In genomic region chr8:111188594-111189211, GRCm38 (mm10) we compare ENCODE assay signal across 22 mouse cellular contexts.
DNase-seq lines count a peak whose midpoint lies in the region; ATAC-seq lines count a peak whose summit lies in the region.
"Had no signal": no experiment of that assay in that cellular context is flagged by ENCODE, and none has a peak within 500 bp of the region (broad histone marks: within the 10 kb centered on the region; RNA-seq: fewer than 3 reads in every experiment).

No protein-coding gene starts in this region.

- peak; percentile 19 for DNase-seq in kidney, adult 18-20 months
- no peak for DNase-seq in urinary bladder, postnatal 36 days (ENCODE audit: low spot score in 2 of 2)
- no peak for DNase-seq in lung, postnatal 4 days
- DNase-seq: adrenal gland, adult 2 months; cerebellum, adult 2 months; gastrocnemius, postnatal 10 days; heart, adult 2 months; left cerebral cortex, postnatal 4 days; spleen, adult 18-20 months; thymus, postnatal 36 days had no signal

- no peak overlapping the region for H3K9ac ChIP-seq in kidney, embryonic 15.5 days
- no peak overlapping the region for H3K9ac ChIP-seq in kidney, embryonic 16.5 days (replicated peaks; ENCODE audit: low read length)
- H3K9ac ChIP-seq: forebrain, embryonic 13.5 days; liver, embryonic 15.5 days; midbrain, embryonic 15.5 days had no signal

- H3K36me3 ChIP-seq in kidney, embryonic 15.5 days, result peaks cover 67% of the 10 kb centered on the region
- H3K36me3 ChIP-seq in kidney, embryonic 16.5 days (ENCODE audit: insufficient read depth, low read length), result peaks cover 21% of the 10 kb centered on the region; the same call in 1 of the 2 replicates

- ATAC-seq in kidney, embryonic 15.5 days (replicated peaks; ENCODE audit: low FRiP score), result no peak
- peak; percentile 36; the same call in 1 of the 2 replicates for ATAC-seq in common myeloid progenitor, adult 5-6 weeks (replicated peaks; ENCODE audit: low read depth, poor library complexity, severe bottlenecking)
- ATAC-seq in kidney, embryonic 16.5 days (ENCODE audit: low FRiP score, low TSS enrichment), result peak; percentile 61; the same call in 1 of the 2 replicates
- ATAC-seq in megakaryocyte-erythroid progenitor cell, adult 5-6 weeks (replicated peaks; ENCODE audit: low FRiP score, low TSS enrichment, poor library complexity, severe bottlenecking), result peak; percentile 91
- ATAC-seq: forebrain, embryonic 13.5 days; lung, postnatal 0 days; midbrain, embryonic 15.5 days had no signal

- H3K4me1 ChIP-seq in kidney, embryonic 15.5 days, result no peaks in the 10 kb centered on the region
- peaks cover 2% of the 10 kb centered on the region; the same call in 1 of the 2 replicates for H3K4me1 ChIP-seq in kidney, embryonic 16.5 days (ENCODE audit: insufficient read depth, low read length)
- H3K4me1 ChIP-seq: embryonic facial prominence, embryonic 10.5 days; midbrain, embryonic 15.5 days had no signal

- no peaks in the 10 kb centered on the region for H3K27me3 ChIP-seq in kidney, embryonic 15.5 days
- no peaks in the 10 kb centered on the region for H3K27me3 ChIP-seq in kidney, embryonic 16.5 days (ENCODE audit: insufficient read depth, low read length)
- H3K27me3 ChIP-seq: CH12.LX; forebrain, embryonic 13.5 days; liver, embryonic 15.5 days; megakaryocyte, embryonic 14.5 days; midbrain, embryonic 15.5 days had no signal

- H3K27ac ChIP-seq in kidney, embryonic 15.5 days, result no peak overlapping the region
- H3K27ac ChIP-seq in kidney, embryonic 16.5 days (ENCODE audit: low read length), result no peak overlapping the region
- H3K27ac ChIP-seq: embryonic facial prominence, embryonic 10.5 days; forebrain, embryonic 13.5 days; heart, adult 2 months; liver, embryonic 15.5 days; midbrain, embryonic 15.5 days had no signal

- no peak overlapping the region for H3K4me2 ChIP-seq in kidney, embryonic 15.5 days
- H3K4me2 ChIP-seq in kidney, embryonic 16.5 days (replicated peaks; ENCODE audit: low read depth, low read length), result no peak overlapping the region
- H3K4me2 ChIP-seq: forebrain, embryonic 13.5 days; liver, embryonic 15.5 days; midbrain, embryonic 15.5 days had no signal

- no peaks in the 10 kb centered on the region for H3K9me3 ChIP-seq in kidney, embryonic 15.5 days (replicated peaks)
- H3K9me3 ChIP-seq in kidney, embryonic 16.5 days (ENCODE audit: low read length), result no peaks in the 10 kb centered on the region
- H3K9me3 ChIP-seq: embryonic facial prominence, embryonic 10.5 days; forebrain, embryonic 13.5 days; liver, embryonic 15.5 days; megakaryocyte, embryonic 14.5 days; midbrain, embryonic 15.5 days had no signal

- H3K4me3 ChIP-seq in kidney, embryonic 15.5 days (replicated peaks), result no peak overlapping the region
- H3K4me3 ChIP-seq in kidney, embryonic 16.5 days (ENCODE audit: low read length), result no peak overlapping the region
- H3K4me3 ChIP-seq: embryonic facial prominence, embryonic 10.5 days; forebrain, embryonic 13.5 days; heart, adult 2 months; liver, embryonic 15.5 days; megakaryocyte, embryonic 14.5 days; midbrain, embryonic 15.5 days; myocyte had no signal

- 72% methylated on average over 6 of the region's 6 CpGs for WGBS in kidney, embryonic 15.5 days
- 66% methylated on average over 6 of the region's 6 CpGs for WGBS in kidney, embryonic 16.5 days
